In genomic region chr9:92224598-92225231, GRCm38 (mm10) we compare ENCODE assay signal across 24 mouse cellular contexts. TPM values are rescaled to one million over a fixed set of nuclear protein-coding genes. Genes with fewer than 3 reads are reported as not detected.
A peak's percentile ranks its signal among the peaks of the same experiment; 100 is the strongest.
DNase-seq lines count a peak whose midpoint lies in the region; ATAC-seq lines count a peak whose summit lies in the region.
"Had no signal": no experiment of that assay in that cellular context is flagged by ENCODE, and none has a peak within 500 bp of the region (broad histone marks: within the 10 kb centered on the region; RNA-seq: fewer than 3 reads in every experiment).

No protein-coding gene starts in this region.

- peak; percentile 63 for ATAC-seq in granulocyte monocyte progenitor cell, adult 5-6 weeks (replicated peaks; ENCODE audit: poor library complexity, severe bottlenecking)
- peak; percentile 53 for ATAC-seq in megakaryocyte progenitor cell, adult 5-6 weeks (replicated peaks; ENCODE audit: poor library complexity)
- ATAC-seq: activated CD4-positive, CD25-positive, alpha-beta regulatory T cell, adult 4 months; CD4-positive, CD25-positive, alpha-beta regulatory T cell, adult 4 months; forebrain, embryonic 13.5 days; forebrain, embryonic 15.5 days; forebrain, postnatal 0 days had no signal

- intact Hi-C loops in heart, postnatal 10 days (cut with DNase I) = loop anchor here (5.0 kb wide), 1 partner anchor 53 kb away; the partner anchor contains the start of gene Plscr2

- peak; percentile 55 for DNase-seq in heart, adult 11 months
- DNase-seq in heart, postnatal 10 days = no peak
- DNase-seq in lung, postnatal 36 days = peak; percentile 22
- DNase-seq in lung, postnatal 14 days = no peak
- no peak for DNase-seq in MN1 (ENCODE audit: low spot score)
- DNase-seq in T-cell, adult 2 months (ENCODE audit: low spot score) = no peak
- DNase-seq: adrenal gland, postnatal 14 days; B cell, adult 2 months; cerebellum, adult 11-12 months; cerebellum, adult 2 months; cerebellum, adult 9-10 months; cerebellum, postnatal 10 days; cerebellum, postnatal 25 days; forebrain, postnatal 0 days had no signal

RNA-seq across cellular contexts. Expression of gene Plscr1, which starts 24.8 kb away (rescaled TPM):
- 10 to 100 TPM; 14.5 to 16.7 TPM for total RNA-seq in heart, postnatal 10 days (2021)
- total RNA-seq in granulocyte monocyte progenitor cell, adult 5-6 weeks (2014; fragmentation: Nextera tagmentation) = 30.2 and 32.0 TPM in 2 replicates
- total RNA-seq in granulocyte monocyte progenitor cell, adult 5-6 weeks (2017) = 21.6 and 27.5 TPM in 2 replicates
- 47.3 and 65.8 TPM in 2 replicates for total RNA-seq in megakaryocyte progenitor cell, adult 5-6 weeks (2015)
- 28.2 and 37.0 TPM in 2 replicates for total RNA-seq in megakaryocyte progenitor cell, adult 5-6 weeks (2017)

RNA-seq across cellular contexts. Expression of gene Plscr5, which starts 32.0 kb away (rescaled TPM):
- total RNA-seq in heart, postnatal 10 days (2021) = not detected
- total RNA-seq in granulocyte monocyte progenitor cell, adult 5-6 weeks (2014; fragmentation: Nextera tagmentation) = not detected in 2 replicates
- total RNA-seq in granulocyte monocyte progenitor cell, adult 5-6 weeks (2017) = not detected in 2 replicates
- not detected in 2 replicates for total RNA-seq in megakaryocyte progenitor cell, adult 5-6 weeks (2015)
- not detected in 2 replicates for total RNA-seq in megakaryocyte progenitor cell, adult 5-6 weeks (2017)
- total RNA-seq: adrenal gland, adult 18-20 months; adrenal gland, postnatal 14 days; adrenal gland, postnatal 36 days; CH12.LX; G1E had no signal

RNA-seq across cellular contexts. Expression of gene Plscr2, which starts 50.7 kb away (rescaled TPM):
- 10 to 100 TPM; 21.5 to 24.8 TPM for total RNA-seq in heart, postnatal 10 days (2021)
- not detected in 2 replicates for total RNA-seq in granulocyte monocyte progenitor cell, adult 5-6 weeks (2014; fragmentation: Nextera tagmentation)
- total RNA-seq in granulocyte monocyte progenitor cell, adult 5-6 weeks (2017) = not detected in 2 replicates
- 0.30 TPM in 1 of 2 replicates, not detected in the other for total RNA-seq in megakaryocyte progenitor cell, adult 5-6 weeks (2015)
- not detected in 2 replicates for total RNA-seq in megakaryocyte progenitor cell, adult 5-6 weeks (2017)

Comparison
In these comparisons a context has a peak if more than half of its experiments do, and no peak if none do; other contexts are left out.
1. DNase-seq: peak in heart, adult 11 months (single experiment) and lung, postnatal 36 days (single experiment); none in heart, postnatal 10 days (0 of 2), lung, postnatal 14 days (single experiment), MN1 (single experiment) and T-cell, adult 2 months (single experiment).
2. RNA of gene Plscr2, which starts 50.7 kb away (total RNA-seq): 21.5 to 24.8 TPM in heart, postnatal 10 days; 0.30 TPM in megakaryocyte progenitor cell, adult 5-6 weeks and not detected in granulocyte monocyte progenitor cell, adult 5-6 weeks; every median in the first group is over 10 times any median in the second.